Mouse (Mus musculus): ENCODE measurements at regions not wholly inside any gene's neighbourhood (a gene's known extent, or its start where the extent isn't known, plus 50 kb on each side); places are given as distances from the start of the nearest gene placed in this dataset.

- in situ Hi-C loops (cut with MboI; ENCODE audit: low pct_ligation_motif_present, low pct_unique_long_range_greater_than_20kb, low sequenced_read_pairs) (no loop called here), dilution Hi-C loops (cut with MboI; ENCODE audit: extremely low pct_ligation_motif_present, extremely low pct_unique_long_range_greater_than_20kb, low sequenced_read_pairs) (no loop called here)
- Histone ChIP-seq H3K9ac (ENCODE audit: insufficient read depth, low read depth) (no peak overlapping the region), H3K9me3 (replicated peaks; ENCODE audit: low read length) (peaks cover 36% of the 10 kb centered on the region), H3K79me2 (replicated peaks; ENCODE audit: control insufficient read depth, extremely low read depth, insufficient read depth, poor library complexity, severe bottlenecking) (no peaks in the 10 kb centered on the region), H3K27me3 (replicated peaks) (no peaks in the 10 kb centered on the region), H3K4me3 (replicated peaks in 1 of 3; ENCODE audit: low read depth in 2 of 3, low read length in 2 of 3, poor library complexity in 1 of 3) (no peak overlapping the region), H3K36me3 (replicated peaks in 1 of 2; ENCODE audit: control insufficient read depth in 1 of 2, insufficient read depth in 1 of 2, low read length in 1 of 2) (no peaks in the 10 kb centered on the region), H3K4me1 (ENCODE audit: control insufficient read depth in 1 of 2, insufficient read depth in 2 of 2) (no peaks in the 10 kb centered on the region), H3K4me2 (ENCODE audit: insufficient read depth, low read depth, poor library complexity, severe bottlenecking) (no peak overlapping the region), H3K27ac (ENCODE audit: insufficient read depth, low read depth) (no peak overlapping the region)
- no peak for TF ChIP-seq KAT2A (IDR thresholded peaks at IDR 0.05; ENCODE audit: insufficient replicate concordance, low read length)
- TF ChIP-seq SIN3A (IDR thresholded peaks at IDR 0.05; ENCODE audit: low read length), result no peak
- TF ChIP-seq RCOR1 (conservative IDR thresholded peaks at IDR 0.05; ENCODE audit: low read depth, low read length), result no peak
- no peak for TF ChIP-seq TBP (conservative IDR thresholded peaks at IDR 0.05; ENCODE audit: low read depth, low read length)
- no peak for TF ChIP-seq SMC3 (IDR thresholded peaks at IDR 0.05; ENCODE audit: low read depth, low read length)
- no peak for TF ChIP-seq ZKSCAN1 (IDR thresholded peaks at IDR 0.05; ENCODE audit: borderline replicate concordance, low read depth, low read length)
- no peak for TF ChIP-seq NRF1 (IDR thresholded peaks at IDR 0.05; ENCODE audit: low read depth, low read length)
- no peak for DNase-seq (ENCODE audit: extremely low read depth)
Measured at GRCm38 (mm10) chr17:69683091-69683490, 244.0 kb downstream of the Akain1 start.

DNA sequence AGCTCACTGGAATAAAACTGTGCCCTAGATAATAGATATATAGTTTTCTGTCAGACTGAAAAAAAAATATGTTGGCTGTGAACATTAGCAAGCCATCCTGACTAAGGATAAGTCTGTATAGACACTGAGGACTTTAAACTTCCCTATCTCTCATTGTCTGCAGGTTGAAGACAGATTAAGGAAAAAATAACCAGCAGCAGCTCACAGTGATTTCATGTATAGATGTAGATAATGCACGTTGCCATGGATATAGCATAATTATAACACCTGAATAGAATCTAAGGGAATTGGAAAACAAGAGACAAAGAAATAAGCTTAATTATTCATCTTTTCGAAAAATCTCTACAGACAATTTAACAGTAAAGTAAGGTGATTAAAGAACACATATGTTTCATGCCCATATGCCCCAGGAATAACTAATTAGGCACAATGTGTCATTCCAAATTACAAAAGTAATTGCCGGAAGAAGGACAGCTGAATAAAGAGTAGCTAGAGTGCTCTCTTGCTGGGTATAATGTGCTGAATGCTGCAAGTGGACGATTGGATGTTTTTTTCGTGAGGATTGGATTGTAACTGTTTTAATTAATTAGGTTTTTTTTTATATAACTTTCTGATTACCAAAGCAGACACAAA is 246.6 kb downstream of the Akain1 start:
- Histone ChIP-seq H3K9me3 (replicated peaks; ENCODE audit: low read length) (peaks cover 29% of the 10 kb centered on the region), H3K9ac (ENCODE audit: insufficient read depth, low read depth) (no peak overlapping the region), H3K4me1 (ENCODE audit: control insufficient read depth in 1 of 2, insufficient read depth in 2 of 2) (no peaks in the 10 kb centered on the region), H3K79me2 (replicated peaks; ENCODE audit: control insufficient read depth, extremely low read depth, insufficient read depth, poor library complexity, severe bottlenecking) (no peaks in the 10 kb centered on the region), H3K27me3 (replicated peaks) (no peaks in the 10 kb centered on the region), H3K27ac (ENCODE audit: insufficient read depth, low read depth) (no peak overlapping the region), H3K4me2 (ENCODE audit: insufficient read depth, low read depth, poor library complexity, severe bottlenecking) (no peak overlapping the region), H3K4me3 (replicated peaks in 1 of 3; ENCODE audit: low read depth in 2 of 3, low read length in 2 of 3, poor library complexity in 1 of 3) (no peak overlapping the region), H3K36me3 (replicated peaks in 1 of 2; ENCODE audit: control insufficient read depth in 1 of 2, insufficient read depth in 1 of 2, low read length in 1 of 2) (no peaks in the 10 kb centered on the region)
- no peak for DNase-seq (ENCODE audit: extremely low read depth)
- dilution Hi-C loops (cut with MboI; ENCODE audit: extremely low pct_ligation_motif_present, extremely low pct_unique_long_range_greater_than_20kb, low sequenced_read_pairs), result no loop called here
- in situ Hi-C loops (cut with MboI; ENCODE audit: low pct_ligation_motif_present, low pct_unique_long_range_greater_than_20kb, low sequenced_read_pairs), result no loop called here
- TF ChIP-seq MXI1 (IDR thresholded peaks at IDR 0.05; ENCODE audit: low read depth, low read length) (no peak), USF2 (conservative IDR thresholded peaks at IDR 0.05; ENCODE audit: low read depth, low read length) (no peak), CHD2 (IDR thresholded peaks at IDR 0.05; ENCODE audit: low read length) (no peak), ZNF384 (IDR thresholded peaks at IDR 0.05; ENCODE audit: low read depth, low read length) (no peak), TBP (conservative IDR thresholded peaks at IDR 0.05; ENCODE audit: low read depth, low read length) (no peak), MAFK (IDR thresholded peaks at IDR 0.05; ENCODE audit: insufficient replicate concordance, low read length) (no peak), NELFE (IDR thresholded peaks at IDR 0.05; ENCODE audit: low read depth, low read length) (no peak), EP300 (IDR thresholded peaks at IDR 0.05; ENCODE audit: low read length) (no peak), MEF2A (IDR thresholded peaks at IDR 0.05; ENCODE audit: borderline replicate concordance, low read depth, low read length) (no peak), CTCF (conservative IDR thresholded peaks at IDR 0.05 in 1 of 2, IDR thresholded peaks at IDR 0.05 in 1 of 2; ENCODE audit: low read depth in 2 of 2, low read length in 2 of 2) (no peak), UBTF (IDR thresholded peaks at IDR 0.05; ENCODE audit: low read depth, low read length) (no peak), USF1 (IDR thresholded peaks at IDR 0.05; ENCODE audit: low read depth, low read length) (no peak), ZMIZ1 (IDR thresholded peaks at IDR 0.05; ENCODE audit: low read depth, low read length) (no peak), MAZ (IDR thresholded peaks at IDR 0.05; ENCODE audit: low read depth, low read length) (no peak), ZKSCAN1 (IDR thresholded peaks at IDR 0.05; ENCODE audit: borderline replicate concordance, low read depth, low read length) (no peak), E2F4 (IDR thresholded peaks at IDR 0.05; ENCODE audit: insufficient replicate concordance, low read depth, low read length) (no peak)

Data from CH12.LX (cell line).